Mouse (Mus musculus) kidney, postnatal 36 days (tissue): ENCODE results near the gene Fam167b.
A peak's percentile ranks its signal among the peaks of the same experiment; 100 is the strongest.

Experiments used
- DNase-seq, 2 experiments: peaks; one replicate each; pipeline ENCODE4 v3.0.0; 2021 to 2022; ENCODE audit warnings: mixed read lengths in 2 of 2

The Fam167b gene

DNA sequence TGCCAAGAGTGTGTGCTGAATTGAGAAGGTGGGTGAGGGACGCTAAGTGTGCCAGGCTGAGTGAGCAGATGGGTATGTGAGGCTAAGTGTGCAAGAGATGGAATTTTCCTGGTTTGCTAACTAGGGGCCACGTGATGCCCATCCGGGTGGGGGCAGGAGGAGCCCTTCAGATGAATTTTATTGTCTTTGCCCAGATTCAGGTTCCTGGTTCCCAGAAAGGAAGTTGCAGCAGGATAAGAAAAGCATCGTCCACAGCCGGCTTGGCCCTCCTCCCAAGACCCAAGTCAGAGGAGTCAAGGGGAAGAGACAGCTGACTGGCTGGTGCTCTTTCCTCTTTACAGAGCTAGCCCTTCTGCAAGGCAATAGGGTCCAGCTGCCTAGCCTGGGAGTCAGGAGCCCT lies at the start of gene Fam167b:
Gene Fam167b, minus strand, starts transcription at position 84 of the 400 bp plus-strand sequence.
- peak; percentile 77 to 83 for DNase-seq

DNA sequence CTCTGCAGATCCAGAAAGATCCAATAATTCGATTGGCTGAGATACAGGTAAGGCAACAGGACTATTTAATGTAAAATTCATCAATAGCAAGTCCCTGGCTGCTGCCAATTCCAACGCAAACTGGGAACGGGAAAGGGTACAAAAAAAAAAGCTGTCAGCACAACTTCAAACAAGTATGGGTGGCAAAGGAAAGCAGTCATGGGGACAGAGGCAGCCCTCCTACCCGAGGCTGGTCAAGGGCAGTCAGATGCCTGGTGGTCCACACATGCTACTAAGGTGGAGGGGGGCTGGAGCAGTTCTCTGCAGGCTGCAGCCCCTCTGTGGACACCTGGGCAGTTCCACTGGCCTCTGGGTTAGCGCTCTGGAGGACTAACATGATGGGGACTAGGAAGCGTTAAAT lies 47.7 kb upstream of the Fam167b start:
- no peak for DNase-seq

DNA sequence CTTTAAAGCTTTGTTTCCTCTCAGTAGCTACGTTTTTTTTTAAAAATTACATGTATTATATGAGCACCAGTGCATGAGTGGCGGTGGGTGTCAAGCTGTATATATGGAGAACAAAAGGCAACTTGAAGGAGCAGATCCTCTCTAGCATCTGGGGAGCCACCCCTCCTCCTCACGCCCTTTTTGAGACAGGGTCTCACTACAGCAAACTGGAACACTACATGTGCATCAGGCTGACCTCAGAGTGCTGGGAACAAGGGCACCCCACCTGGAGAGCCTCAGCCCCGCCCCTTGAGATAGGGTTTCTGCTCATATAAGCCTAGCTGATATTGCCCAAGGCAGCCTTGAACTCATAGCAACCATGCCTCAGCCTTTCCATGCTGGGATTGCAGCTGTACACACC lies 47.1 kb upstream of the Fam167b start:
- no peak for DNase-seq

DNA sequence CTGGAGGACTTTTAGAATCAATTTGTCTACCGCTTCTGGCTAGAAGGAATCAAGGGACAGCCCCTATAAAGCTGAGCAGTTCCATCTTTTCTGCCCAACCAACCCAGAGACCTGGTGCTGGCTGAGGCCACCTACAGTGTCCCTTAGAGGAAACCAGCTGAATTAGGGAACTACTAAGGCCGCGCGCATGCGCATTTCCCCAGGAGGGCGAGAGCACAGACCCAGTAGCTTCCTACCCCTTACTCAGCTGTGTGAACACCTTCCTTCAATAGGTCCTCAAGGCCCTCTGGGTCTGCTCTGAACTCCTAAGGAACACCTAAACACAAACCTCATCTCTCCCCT lies 46.7 kb upstream of the Fam167b start:
- DNase-seq: peak; percentile 39 to 68

DNA sequence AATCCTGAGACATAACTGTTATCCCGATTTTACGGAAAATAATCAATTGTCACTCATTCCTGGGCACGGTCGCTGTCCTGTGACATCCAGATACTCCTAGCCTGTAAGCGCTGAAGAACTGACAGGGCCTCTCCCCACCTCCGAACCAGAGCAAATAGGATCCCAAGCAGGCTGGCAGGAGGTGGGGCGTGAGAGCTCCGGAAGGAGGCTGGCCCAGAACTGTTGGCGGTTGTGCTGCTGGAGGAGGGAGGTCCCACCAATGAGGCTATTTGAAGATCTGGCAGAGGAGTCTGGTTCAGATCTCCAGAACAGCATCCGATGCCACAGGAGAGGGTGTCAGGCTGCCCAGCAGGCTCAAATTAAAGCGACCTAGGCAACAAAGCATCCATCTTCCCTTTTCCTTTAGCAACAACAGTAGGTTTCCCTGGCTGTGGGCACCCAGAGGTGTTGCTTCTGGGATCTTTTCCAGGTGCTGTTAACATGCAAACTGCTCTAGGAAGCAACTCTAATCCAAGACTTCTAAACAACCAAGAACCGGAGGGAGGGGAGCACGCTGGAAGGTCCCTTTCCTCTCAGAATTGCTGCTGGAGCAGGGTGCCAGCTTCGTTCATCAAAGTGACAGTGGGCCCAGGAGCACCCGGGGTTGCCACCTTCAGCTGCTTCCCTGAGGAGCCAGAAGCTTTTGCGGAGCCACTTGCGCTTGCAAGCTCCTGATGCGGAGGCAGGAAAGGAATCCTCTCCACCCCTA lies 46.1 kb upstream of the Fam167b start:
- DNase-seq: peak; percentile 86 to 93

DNA sequence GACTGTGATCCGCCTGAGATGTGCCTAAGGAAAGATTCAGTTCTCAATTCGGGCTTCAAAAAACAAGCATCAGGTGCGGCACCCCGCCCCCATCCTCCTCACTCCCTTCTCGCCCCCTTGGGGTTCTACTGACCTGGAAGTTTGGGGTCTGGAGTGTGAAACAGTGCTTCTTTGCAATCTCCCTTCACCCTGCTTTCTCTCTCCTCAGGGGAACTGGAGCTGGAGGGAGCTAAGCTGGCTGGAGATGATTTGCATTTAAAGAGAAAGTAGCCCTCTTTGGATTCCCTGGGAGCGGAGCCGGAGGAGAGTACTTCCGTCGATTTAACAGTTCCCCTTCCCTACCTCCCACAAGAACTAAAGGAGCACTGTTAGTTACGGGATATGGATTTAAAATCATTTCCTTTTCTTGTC lies 45.3 kb upstream of the Fam167b start, which contains the start of gene Ccdc28b:
Gene Ccdc28b, minus strand, starts transcription at position 267 of the 411 bp plus-strand sequence.
- DNase-seq: peak; percentile 62 to 64

DNA sequence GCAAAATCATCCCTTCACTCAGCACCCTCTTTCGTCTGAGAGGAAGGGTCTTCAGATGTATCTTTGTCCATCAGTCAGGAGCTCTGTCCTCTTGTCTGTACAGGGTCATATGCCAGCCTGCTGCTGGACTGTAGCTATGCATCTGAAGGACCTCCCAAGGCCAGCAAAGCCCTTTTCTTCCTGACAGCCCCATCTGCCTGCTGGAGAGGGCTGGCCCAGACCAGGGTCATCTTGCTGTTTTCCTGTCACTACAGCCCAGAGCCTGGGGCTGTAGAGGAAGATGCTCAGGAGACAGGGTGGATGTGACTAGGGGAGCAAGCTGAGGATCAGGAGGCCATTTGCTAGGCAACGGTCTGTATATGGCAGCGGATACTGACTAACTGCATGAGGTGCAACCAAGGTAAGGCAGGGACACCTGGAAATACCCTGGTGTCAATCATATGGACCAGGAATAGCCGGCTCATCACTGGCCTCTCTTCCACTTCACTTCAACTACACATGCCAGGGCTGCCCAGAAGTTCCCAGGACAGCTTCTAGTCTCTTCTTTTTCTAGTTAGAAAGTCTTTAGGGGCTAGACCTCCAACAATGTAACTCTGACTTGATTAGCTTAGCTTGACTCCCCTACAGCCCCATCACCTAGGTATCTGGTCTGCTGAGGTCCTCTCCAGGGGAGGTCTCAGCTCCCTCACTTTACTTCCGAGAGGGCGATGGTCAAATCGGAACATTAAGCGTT lies 44.6 kb upstream of the Fam167b start:
- no peak for DNase-seq

DNA sequence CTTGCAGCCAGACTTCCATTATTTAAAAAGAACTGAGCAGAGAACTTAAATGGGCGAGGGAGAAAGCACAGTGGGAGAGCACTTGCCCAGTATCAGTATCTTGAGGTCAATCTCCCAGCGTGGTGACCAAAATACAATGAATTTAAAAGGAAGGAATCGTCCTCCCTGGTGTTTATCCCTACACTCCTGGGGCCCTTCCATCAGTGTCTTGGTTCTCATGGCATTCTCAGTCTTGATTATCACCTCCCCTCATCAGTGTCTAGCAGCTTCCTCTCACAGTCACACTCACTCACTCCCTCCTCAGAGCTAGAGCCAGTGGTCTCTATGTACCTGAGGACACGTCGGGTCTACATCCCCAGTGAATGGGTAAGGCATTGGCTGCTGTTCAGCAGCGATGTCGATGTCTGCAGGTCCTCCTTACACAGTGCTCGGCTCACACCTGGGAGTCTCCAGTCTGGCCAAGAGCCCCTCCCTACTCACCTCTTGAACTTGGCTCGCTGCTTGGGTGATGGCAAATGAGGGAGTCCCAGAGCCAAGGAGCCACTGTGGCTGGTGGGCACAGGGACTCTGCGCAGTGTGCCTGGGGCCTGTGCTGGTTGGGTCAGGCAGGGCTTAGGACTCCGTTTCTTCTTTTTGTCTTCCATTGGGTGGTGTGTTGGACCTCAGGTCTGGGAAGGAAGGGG lies 43.9 kb upstream of the Fam167b start:
- no peak for DNase-seq

DNA sequence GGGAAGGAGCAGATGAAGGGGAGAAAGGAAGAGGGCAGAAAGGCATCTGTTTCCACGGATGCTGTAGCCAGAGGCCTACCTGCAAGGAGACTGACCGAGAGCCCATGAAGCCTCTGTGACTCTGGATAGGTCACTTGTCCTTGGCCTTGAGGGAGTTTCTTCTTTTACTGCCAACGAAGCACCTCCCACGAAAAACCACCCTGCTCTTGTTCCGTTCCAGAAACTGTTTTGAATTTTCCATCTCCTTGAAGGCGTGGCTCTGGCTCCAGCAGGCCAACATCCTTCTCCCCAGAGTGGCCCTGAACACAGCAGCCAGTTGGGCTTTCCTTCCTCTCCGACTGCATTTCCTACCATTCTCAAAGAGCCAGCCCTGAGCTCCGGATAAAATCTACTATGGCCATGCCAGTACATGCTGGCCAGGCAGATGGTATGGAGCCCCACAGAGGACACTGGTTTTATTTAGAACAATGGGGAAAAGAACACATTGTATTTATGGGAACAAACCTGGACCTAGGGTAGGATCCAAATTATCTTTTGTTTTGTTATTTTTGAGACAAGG lies 43.0 kb upstream of the Fam167b start:
- DNase-seq: peak; percentile 46 to 68

DNA sequence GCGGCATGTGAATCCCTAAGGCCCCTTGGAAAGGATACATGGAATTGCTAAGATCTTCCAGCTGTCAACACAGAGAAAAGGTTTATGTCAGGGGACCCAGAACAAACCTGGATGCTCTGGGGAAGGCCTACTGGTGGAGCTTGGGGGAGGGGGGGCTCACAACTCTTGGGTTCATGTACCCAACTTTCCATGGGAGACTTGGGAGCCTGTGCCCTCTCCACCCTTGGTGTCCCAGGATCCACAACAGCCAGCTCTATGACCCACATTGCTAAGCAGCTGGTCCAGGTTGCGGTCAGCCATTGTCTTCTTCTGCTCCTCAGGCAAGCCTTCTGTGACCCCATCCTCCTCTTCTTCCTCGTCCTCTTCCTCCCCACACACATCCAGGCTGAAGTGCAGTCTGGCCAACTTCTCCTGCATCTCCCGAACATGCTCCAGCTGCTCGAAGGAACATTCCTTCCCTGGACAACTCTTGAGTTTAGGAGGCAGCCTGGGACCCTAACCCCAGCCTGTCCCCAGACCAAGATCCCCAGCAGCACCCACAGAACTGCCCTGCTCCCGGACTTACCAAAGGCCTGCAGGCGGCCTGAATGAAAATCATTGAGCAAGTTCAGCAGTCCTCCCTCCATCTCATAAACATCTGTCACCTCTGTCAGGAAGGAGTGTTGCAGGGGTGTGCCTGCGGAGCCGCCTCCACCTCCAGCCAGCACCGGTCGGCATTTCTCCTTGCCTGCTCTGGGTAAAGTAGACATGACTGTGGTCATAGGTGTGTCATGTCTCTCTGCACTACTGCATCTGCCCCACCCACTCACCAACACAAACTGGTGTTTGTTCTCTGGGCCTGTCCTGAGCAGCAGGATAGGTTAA lies 42.3 kb upstream of the Fam167b start:
- DNase-seq: peak in 1 of 2 experiments; percentile 12

DNA sequence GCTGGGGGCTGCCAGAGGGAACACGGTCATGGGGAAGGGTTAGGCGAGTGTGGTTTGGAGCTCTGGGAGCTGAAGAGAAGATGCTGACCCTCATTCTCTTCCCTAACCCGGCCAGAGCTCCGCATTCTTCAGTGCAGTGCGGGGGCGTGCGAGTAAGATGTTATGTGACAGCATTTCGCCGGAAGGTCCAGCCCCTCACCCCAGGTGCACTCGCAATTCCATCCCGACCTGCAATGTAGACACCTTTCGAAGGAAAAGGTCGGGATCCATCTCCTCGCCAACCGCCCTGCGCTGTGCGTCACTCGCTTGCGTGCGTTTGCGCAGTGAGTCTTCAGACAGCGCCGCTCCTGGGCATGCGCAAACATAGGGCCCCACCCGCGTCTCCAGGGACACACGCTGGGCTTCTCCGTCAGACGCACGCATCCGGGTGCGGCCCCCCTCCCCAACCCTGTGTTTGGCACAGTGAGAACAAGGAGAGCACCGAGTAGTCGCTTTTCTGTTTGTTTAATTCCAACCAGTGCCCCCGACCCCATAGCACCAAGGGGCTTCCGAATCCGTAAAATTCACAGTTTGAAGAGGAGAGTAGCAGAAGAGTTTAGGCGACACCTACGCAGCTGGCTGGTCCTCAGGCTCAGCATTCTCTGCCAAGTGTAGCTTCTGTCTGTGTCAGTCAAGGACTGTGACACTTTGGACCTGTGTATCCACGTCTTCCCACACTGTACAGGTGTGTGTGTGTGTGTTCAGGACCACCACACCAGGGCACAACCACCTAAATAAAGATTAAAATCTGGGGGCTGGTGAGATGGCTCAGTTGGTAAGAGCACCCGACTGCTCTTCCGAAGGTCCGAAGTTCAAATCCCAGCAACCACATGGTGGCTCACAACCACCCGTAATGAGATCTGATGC lies 40.7 kb upstream of the Fam167b start, which contains the start of gene Iqcc:
Gene Iqcc, minus strand, starts transcription at position 314 of the 906 bp plus-strand sequence.
- peak; percentile 97 to 98 for DNase-seq

DNA sequence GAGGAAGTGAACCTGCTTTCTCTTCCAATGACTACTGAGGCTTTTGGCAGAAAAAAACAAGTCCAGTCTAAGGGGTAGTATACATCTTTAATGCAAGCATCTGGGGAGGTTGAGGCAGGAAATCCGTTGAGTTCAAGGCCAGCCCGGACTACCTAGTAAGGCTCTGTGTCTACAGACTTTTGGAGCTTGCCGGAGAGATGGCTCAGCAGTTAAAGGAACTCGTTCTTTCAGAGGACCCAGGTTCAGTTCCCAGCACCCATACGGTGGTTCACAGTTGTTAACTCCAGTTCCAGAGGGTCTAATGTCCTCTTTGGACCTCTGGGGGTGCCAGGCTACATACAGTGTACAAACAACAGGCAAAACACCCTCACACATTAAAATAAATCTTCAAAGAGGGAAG lies 39.7 kb upstream of the Fam167b start:
- DNase-seq: no peak

DNA sequence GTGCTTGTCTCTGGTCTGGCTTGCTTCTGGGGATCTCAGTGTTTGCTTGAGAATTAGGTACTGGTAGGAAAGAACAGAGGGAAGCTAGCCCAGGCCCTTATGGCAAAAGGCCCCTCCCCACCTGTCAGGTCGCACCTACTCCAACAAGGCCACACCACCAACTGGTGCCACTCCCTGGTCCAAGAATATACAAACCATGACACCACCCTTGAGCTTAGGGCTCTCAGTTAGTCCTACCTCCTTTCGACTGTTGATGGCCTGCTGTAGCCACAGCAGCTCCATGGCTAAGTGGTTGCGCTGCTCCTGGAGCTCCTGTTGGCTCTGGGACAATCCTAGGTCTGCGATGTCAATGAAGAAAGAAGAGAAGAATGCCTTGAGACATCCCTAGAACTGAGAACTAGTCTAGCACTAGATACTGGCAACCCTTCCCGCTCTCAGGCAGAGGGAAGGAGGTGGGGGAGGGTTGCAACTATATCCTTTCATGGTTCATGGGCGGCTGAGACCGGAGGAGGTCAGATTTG lies 38.8 kb upstream of the Fam167b start:
- DNase-seq: no peak

DNA sequence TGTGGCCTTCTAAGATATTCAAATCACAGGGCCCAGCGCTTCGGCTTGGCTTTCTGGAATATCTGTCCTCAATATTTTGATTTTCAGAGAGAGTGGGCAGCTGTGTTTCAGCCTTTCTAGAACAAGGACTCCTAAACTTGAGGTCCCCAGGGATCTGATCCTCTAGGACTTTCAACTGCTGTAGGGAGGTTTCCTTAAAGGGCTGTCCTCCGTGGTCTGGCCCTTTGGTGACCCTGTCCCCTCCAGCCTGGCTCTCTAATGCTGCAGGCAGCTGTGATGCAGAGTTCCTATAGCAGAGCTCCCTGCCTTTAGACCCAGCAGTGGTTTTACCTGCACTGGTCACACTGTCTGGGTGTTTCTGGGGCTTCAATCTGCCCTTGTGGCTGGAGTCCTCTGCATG lies 38.3 kb upstream of the Fam167b start:
- no peak for DNase-seq

DNA sequence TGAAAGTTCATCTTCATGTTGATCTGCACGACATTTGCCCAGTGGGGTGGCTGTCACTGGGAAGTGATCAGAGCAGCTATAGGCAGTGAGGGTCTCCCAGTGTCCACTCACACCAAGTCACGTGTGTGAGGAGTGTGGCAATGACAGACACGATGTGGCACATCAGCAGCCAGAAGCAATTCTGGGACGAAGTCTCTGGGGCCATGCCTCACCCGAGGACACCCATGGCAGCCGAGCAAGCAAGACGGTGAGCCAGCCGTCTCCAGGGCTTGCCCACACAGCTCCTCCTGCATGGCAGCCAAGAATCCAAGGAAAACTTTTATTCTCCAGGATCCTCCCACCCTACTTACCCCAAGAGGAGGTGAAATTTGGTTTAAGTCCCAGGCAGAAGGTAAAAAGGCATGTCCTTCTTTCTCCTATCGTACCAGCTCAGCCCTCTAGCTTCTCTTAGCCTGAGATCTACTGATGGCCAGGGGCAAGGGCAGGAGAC lies 37.5 kb upstream of the Fam167b start:
- DNase-seq: no peak

DNA sequence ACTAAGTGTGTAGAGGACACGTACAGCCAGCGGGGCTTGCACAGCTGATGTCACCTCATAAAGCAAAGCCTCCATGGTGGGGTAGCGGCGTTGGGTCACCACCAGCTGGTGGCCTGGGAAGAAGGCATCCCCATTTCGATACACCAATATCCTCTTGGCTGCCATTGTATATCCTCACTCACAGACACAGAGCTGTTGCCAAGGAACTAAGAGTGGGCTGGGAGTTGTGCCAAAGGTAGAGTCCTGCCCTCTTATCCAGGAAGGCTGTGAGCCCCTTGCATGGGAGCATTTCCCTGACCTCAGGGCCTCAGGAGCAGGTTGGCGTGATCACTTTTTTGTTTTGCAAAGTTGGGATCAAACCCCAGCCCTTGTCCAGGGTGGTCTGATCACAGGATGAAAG lies 35.7 kb upstream of the Fam167b start, which contains the start of gene Dcdc2b:
Gene Dcdc2b, minus strand, starts transcription at position 165 of the 400 bp plus-strand sequence.
- DNase-seq: peak in 1 of 2 experiments; percentile 14

DNA sequence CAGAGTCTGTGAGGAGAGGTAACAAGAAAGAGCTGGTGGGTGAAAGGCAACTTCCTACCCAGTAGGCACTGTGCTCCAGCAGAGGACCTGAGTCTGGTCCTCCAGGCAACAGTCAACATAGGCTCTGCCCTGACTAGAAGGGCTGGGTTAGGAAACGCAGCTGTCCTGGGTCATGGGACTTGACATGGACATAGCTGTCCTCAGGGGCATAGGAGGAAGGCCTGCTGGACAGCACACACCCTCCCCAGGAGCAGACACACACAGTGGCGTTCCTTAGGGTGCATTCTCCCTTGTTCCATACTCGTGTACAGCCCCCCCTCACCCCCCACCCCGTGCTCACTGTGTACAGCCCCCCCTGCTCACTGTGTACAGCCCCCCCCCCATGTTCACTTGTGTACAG lies 32.1 kb upstream of the Fam167b start:
- no peak for DNase-seq

DNA sequence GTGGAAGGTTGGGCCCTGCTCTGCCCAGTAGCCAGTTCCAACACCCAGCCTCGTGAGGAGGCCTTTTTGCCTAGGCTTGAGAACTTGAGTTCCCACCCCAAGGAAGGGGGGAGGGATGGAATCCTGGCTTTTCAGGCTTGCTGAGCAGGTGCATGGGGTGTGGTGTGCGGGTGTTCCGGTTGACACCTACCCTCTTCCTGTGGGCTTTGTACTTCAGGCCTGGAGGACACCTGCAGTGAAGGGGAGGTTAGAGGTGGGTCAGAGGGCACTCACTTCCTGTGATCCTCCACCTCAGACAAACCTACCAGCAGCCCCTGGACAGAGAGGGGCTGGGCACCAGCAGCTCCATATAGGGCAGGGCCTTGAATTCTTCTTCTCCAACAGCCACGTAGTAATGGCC lies 31.7 kb upstream of the Fam167b start:
- DNase-seq: no peak

DNA sequence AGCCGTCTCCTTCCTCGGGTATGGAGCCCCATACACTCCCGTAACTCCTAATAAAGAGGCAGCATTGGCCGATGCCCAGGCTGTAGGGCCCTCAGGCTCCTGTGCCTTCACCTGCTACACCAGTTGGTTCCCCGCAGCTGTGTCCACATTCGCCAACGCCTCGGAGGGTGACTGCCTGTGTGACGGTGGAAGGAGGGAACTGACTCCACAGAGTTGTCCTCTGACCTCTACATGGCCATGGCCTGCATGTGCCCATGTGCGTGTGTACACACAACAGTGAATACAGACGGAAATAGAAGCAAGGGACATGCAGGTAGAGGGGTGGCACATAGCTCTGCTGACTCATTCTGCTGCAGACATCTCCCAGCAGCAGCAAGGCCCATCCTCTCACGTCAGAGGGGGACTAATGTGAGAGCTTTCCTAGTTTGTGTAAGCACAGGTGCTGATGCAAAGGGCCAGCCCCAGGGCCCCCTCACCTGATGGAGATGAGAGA lies 30.8 kb upstream of the Fam167b start:
- DNase-seq: no peak

DNA sequence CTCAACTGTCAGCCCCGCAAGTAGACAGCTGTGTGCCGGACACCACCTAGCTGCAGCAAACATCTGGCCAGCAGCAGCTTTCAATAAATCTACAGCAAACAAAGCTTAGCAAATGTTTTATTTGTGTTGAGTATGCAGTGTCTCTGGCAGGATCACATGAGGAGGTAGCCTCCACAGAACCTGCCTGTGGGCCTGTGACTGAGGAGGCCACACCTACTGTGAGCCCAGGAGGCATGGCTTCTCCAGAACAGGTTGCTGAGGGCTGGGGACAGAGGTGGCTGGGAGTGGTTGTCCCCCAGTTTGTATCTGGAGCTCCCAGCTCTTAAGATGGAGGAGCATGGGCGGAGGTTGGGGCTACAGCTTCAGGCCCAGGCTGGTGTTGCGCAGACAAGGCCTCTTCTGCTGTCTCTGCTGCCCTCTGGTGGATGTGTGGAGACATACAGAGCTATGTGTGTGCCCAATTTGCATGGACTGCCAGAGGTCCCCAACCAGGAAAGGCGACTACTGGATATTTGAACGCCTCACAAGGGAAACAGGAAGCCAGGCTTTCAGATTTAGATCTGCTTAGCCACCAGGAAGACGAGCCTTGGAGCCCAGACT lies 30.2 kb upstream of the Fam167b start:
- DNase-seq: peak; percentile 87 to 90
